ENCODE assay signal across 29 mouse cellular contexts in genomic region chr13:49765306-49765705, GRCm38 (mm10). TPM values are rescaled to one million over a fixed set of nuclear protein-coding genes. Genes with fewer than 3 reads are reported as not detected.
DNase-seq lines count a peak whose midpoint lies in the region; ATAC-seq and TF ChIP-seq lines count a peak whose summit lies in the region.
"Had no signal": no experiment of that assay in that cellular context is flagged by ENCODE, and none has a peak within 500 bp of the region (broad histone marks: within the 10 kb centered on the region; RNA-seq: fewer than 3 reads in every experiment).

No protein-coding gene starts in this region.

- peak; percentile 73 for DNase-seq in heart, adult 11 months
- no peak for DNase-seq in heart, adult 2 months
- DNase-seq in left cerebral cortex, postnatal 4 days, result peak; percentile 6
- no peak for DNase-seq in left cerebral cortex, adult 9 months (ENCODE audit: low spot score in 2 of 2)
- DNase-seq: adrenal gland, adult 8-10 months; adrenal gland, postnatal 25 days; cerebellum, adult 11-12 months; cerebellum, adult 8-10 months; cerebellum, postnatal 36 days; embryo, embryonic 11 days; gastrocnemius, postnatal 25 days; heart, postnatal 10 days; heart, postnatal 4 days; kidney, adult 11 months had no signal

- no peaks in the 10 kb centered on the region for H3K36me3 ChIP-seq in heart, adult 2 months (ENCODE audit: control insufficient read depth, insufficient read depth, low read length)
- no peaks in the 10 kb centered on the region for H3K36me3 ChIP-seq in hindbrain, embryonic 12.5 days
- H3K36me3 ChIP-seq in hindbrain, embryonic 13.5 days, result no peaks in the 10 kb centered on the region
- H3K36me3 ChIP-seq: embryonic facial prominence, embryonic 10.5 days; embryonic facial prominence, embryonic 13.5 days; forebrain, embryonic 12.5 days; forebrain, embryonic 15.5 days; heart, embryonic 12.5 days; heart, embryonic 15.5 days; intestine, embryonic 15.5 days had no signal

- 83% methylated on average over 8 of the region's 8 CpGs for WGBS in heart, adult 2 months
- WGBS in hindbrain, embryonic 12.5 days, result 86% methylated on average over 8 of the region's 8 CpGs
- 73% methylated on average over 8 of the region's 8 CpGs for WGBS in hindbrain, embryonic 13.5 days

- no peak for TF ChIP-seq POLR2A in heart, adult 2 months (IDR thresholded peaks at IDR 0.05; ENCODE audit: insufficient read depth, low read depth, low read length)

- H3K4me3 ChIP-seq in heart, adult 2 months, result no peak overlapping the region
- no peak overlapping the region for H3K4me3 ChIP-seq in hindbrain, embryonic 12.5 days
- H3K4me3 ChIP-seq in hindbrain, embryonic 13.5 days, result no peak overlapping the region
- H3K4me3 ChIP-seq: embryonic facial prominence, embryonic 10.5 days; embryonic facial prominence, embryonic 13.5 days; erythroblast, embryonic 14.5 days; forebrain, embryonic 12.5 days; forebrain, embryonic 15.5 days; heart, embryonic 12.5 days; heart, embryonic 15.5 days; intestine, embryonic 15.5 days had no signal

- H3K27me3 ChIP-seq in heart, adult 2 months (ENCODE audit: control insufficient read depth, insufficient read depth, low read length), result no peaks in the 10 kb centered on the region
- H3K27me3 ChIP-seq in hindbrain, embryonic 12.5 days, result no peaks in the 10 kb centered on the region
- no peaks in the 10 kb centered on the region for H3K27me3 ChIP-seq in hindbrain, embryonic 13.5 days
- H3K27me3 ChIP-seq: embryonic facial prominence, embryonic 13.5 days; forebrain, embryonic 12.5 days; forebrain, embryonic 15.5 days; heart, embryonic 12.5 days; heart, embryonic 15.5 days; intestine, embryonic 15.5 days had no signal

- no peak overlapping the region for H3K9ac ChIP-seq in heart, adult 2 months (ENCODE audit: low read depth, low read length)
- H3K9ac ChIP-seq in hindbrain, embryonic 12.5 days, result no peak overlapping the region
- H3K9ac ChIP-seq in hindbrain, embryonic 13.5 days, result no peak overlapping the region
- H3K9ac ChIP-seq: embryonic facial prominence, embryonic 13.5 days; forebrain, embryonic 12.5 days; forebrain, embryonic 15.5 days; heart, embryonic 12.5 days; heart, embryonic 15.5 days; intestine, embryonic 15.5 days had no signal

- no peaks in the 10 kb centered on the region for H3K4me1 ChIP-seq in heart, adult 2 months (ENCODE audit: control insufficient read depth, insufficient read depth, low read length)
- H3K4me1 ChIP-seq in hindbrain, embryonic 12.5 days, result peaks cover 5% of the 10 kb centered on the region; the same call in 1 of the 2 replicates
- peaks cover 4% of the 10 kb centered on the region; the same call in 1 of the 2 replicates for H3K4me1 ChIP-seq in hindbrain, embryonic 13.5 days (replicated peaks)
- H3K4me1 ChIP-seq: embryonic facial prominence, embryonic 13.5 days; forebrain, embryonic 12.5 days; forebrain, embryonic 15.5 days; heart, embryonic 12.5 days; heart, embryonic 15.5 days; intestine, embryonic 15.5 days had no signal

- no peaks in the 10 kb centered on the region for H3K79me2 ChIP-seq in heart, adult 2 months (replicated peaks; ENCODE audit: control insufficient read depth, insufficient read depth, low read length)

- no peaks in the 10 kb centered on the region for H3K9me3 ChIP-seq in hindbrain, embryonic 12.5 days (replicated peaks)
- H3K9me3 ChIP-seq in hindbrain, embryonic 13.5 days, result no peaks in the 10 kb centered on the region
- H3K9me3 ChIP-seq: embryonic facial prominence, embryonic 10.5 days; embryonic facial prominence, embryonic 13.5 days; forebrain, embryonic 12.5 days; forebrain, embryonic 15.5 days; heart, embryonic 12.5 days; heart, embryonic 15.5 days; intestine, embryonic 15.5 days had no signal

- intact Hi-C loops in heart, adult 2 months (cut with DNase I), result no loop called here
- intact Hi-C loops in left cerebral cortex, postnatal 4 days (cut with DNase I), result no loop called here

- H3K27ac ChIP-seq in heart, adult 2 months, result no peak overlapping the region
- H3K27ac ChIP-seq in hindbrain, embryonic 12.5 days, result no peak overlapping the region
- H3K27ac ChIP-seq in hindbrain, embryonic 13.5 days, result no peak overlapping the region
- H3K27ac ChIP-seq: embryonic facial prominence, embryonic 10.5 days; embryonic facial prominence, embryonic 13.5 days; forebrain, embryonic 12.5 days; forebrain, embryonic 15.5 days; heart, embryonic 15.5 days; intestine, embryonic 15.5 days had no signal

- no peak for TF ChIP-seq CTCF in heart, adult 2 months (IDR thresholded peaks at IDR 0.05)

- ATAC-seq in hindbrain, embryonic 12.5 days (ENCODE audit: low FRiP score), result 0 out of 2 replicates have a peak, but pooled peaks have one; percentile 32
- no peak for ATAC-seq in hindbrain, embryonic 13.5 days (ENCODE audit: low FRiP score)
- ATAC-seq: activated CD4-positive, CD25-positive, alpha-beta regulatory T cell, adult 4 months; forebrain, embryonic 15.5 days; intestine, embryonic 15.5 days had no signal

- H3K4me2 ChIP-seq in hindbrain, embryonic 12.5 days (replicated peaks), result no peak overlapping the region
- H3K4me2 ChIP-seq in hindbrain, embryonic 13.5 days, result no peak overlapping the region
- H3K4me2 ChIP-seq: embryonic facial prominence, embryonic 13.5 days; forebrain, embryonic 12.5 days; forebrain, embryonic 15.5 days; heart, embryonic 12.5 days; heart, embryonic 15.5 days; intestine, embryonic 15.5 days had no signal

- TF ChIP-seq EP300 in heart, adult 2 months (IDR thresholded peaks at IDR 0.05; ENCODE audit: insufficient read depth, low read depth, low read length), result no peak

RNA-seq across cellular contexts. Expression of gene Gm30302, which starts 33.5 kb away (rescaled TPM):
- total RNA-seq in heart, adult 2 months (2021), result under 1 TPM; 0.10 to 0.32 TPM
- polyA plus RNA-seq in heart, adult 2 months (2012; rRNA removed), result 0.18 and 0.25 TPM in 2 replicates
- polyA plus RNA-seq in hindbrain, embryonic 12.5 days (2016; fragmentation: Nextera tagmentation; extraction: Ambion mirVana), result not detected in 2 replicates
- not detected in 2 replicates for polyA plus RNA-seq in hindbrain, embryonic 13.5 days (2015; fragmentation: Nextera tagmentation; extraction: Ambion mirVana)
- not detected for total RNA-seq in left cerebral cortex, postnatal 4 days (2021)
- total RNA-seq: adrenal gland, adult 8-10 months; adrenal gland, postnatal 25 days; ES-E14; gastrocnemius, adult 8-10 months; gastrocnemius, postnatal 25 days had no signal
- polyA plus RNA-seq: activated CD4-positive, CD25-positive, alpha-beta regulatory T cell, adult 4 months; brain, embryonic 14.5 days; cortical plate, adult 2 months; embryonic facial prominence, embryonic 10.5 days; embryonic facial prominence, embryonic 13.5 days; erythroblast, embryonic 14.5 days; forebrain, embryonic 12.5 days; forebrain, embryonic 15.5 days; heart, embryonic 12.5 days; heart, embryonic 15.5 days; intestine, embryonic 15.5 days had no signal

Comparison
In these comparisons a context has a peak if more than half of its experiments do, and no peak if none do; other contexts are left out.
1. DNase-seq: peak in heart, adult 11 months (single experiment) and left cerebral cortex, postnatal 4 days (single experiment); none in heart, adult 2 months (0 of 2) and left cerebral cortex, adult 9 months (0 of 2).